Mouse (Mus musculus) kidney, adult 2 months (tissue): ENCODE data around the gene Slc12a6.

Experiments
- CTCF ChIP-seq: fragments of 200-500 bp; conservative IDR thresholded peaks from 2 replicates; pipeline ENCODE4 v1.5.1; 2011; ENCODE audit warnings: low read depth, mild to moderate bottlenecking, control low read depth, low read length, moderate library complexity, mixed read lengths; ENCODE audit not compliant: insufficient read depth, insufficient read length
- POLR2A ChIP-seq: fragments of 200-500 bp; IDR thresholded peaks from one replicate; pipeline ENCODE4 v1.6.1; 2011; ENCODE audit warnings: low read depth, low read length, control low read depth

DNA sequence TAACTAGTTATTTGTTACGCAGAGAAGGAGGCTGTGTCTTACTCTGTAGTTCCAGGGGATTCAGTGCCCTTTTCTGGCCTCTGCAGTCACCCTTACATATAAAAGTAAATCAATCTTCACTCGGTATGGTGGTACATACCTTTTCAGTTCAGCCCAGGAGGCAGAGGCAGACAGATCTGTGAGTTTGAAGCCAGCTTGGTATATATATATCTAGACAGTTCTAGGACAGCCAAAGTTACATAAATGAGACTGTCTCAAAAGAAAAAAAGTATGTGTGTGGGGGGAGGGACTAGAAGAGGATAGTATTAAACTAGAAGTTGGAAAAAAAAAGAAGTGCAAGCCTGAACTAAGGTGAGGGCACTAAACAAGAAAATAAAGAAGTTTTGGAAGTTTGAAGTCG is 82.6 kb downstream of the Slc12a6 start:
- TF ChIP-seq POLR2A (no peak), CTCF (no peak)
